Mouse (Mus musculus) embryonic fibroblast, embryonic 13.5 days (primary cell): ENCODE data around the gene Nsd1.

ENCODE experiments used
- CTCF ChIP-seq: IDR thresholded peaks from 2 replicates; pipeline ENCODE4 v1.5.1; 2011; ENCODE audit warnings: mild to moderate bottlenecking, control low read depth, low read length, moderate library complexity, borderline replicate concordance; ENCODE audit not compliant: insufficient read depth
- POLR2A ChIP-seq: IDR thresholded peaks from 2 replicates; pipeline ENCODE4 v1.6.1; 2011; ENCODE audit warnings: low read depth, mild to moderate bottlenecking, control low read depth, low read length, moderate library complexity

DNA sequence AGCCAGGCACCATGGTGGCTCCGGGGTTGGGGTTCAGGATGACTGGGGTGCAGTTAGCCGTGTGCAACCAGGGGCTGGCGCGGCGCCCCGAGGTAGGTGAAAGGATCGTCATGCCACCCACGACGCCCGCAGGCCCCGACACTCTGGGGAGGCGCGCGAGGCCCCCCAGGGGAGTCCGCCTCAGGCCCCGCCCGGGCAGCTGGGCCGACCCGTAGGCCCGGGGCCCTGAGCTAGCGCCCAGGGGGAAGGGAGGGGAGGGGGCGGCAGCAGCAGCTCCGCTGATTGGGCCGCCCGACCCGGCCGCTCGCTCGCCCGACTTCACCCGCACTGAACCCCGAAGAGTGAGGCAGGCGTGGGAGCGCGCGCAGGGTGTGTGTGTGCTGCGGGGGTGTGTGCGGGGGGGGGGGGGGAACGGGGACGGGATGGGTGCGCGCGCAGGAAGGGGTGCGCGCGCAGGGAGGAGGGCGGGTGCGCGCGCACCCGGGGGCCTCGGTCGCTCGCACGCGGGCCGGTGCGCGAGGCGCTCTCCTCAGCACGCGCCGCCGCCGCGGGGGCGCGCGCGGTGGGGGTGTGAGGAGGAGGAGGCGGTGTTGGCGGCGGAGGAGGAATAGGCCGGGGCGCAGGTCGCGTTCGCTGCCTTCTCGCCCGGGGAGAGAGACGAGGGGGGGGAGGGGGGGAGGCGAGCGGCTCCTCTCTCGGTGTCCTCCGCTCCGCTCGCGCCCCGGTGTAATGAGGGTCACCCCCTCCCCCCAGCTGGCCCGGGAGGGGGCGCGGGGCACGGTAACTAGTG is 1.8 kb downstream of the Nsd1 start:
- no peak for TF ChIP-seq CTCF
- TF ChIP-seq POLR2A, result no peak; the same call in none of the 2 replicates
